Mouse (Mus musculus) adipocyte (in vitro differentiated cells): ENCODE results near the gene Tango2.

Experiments used
- DNase-seq: peaks from one replicate; pipeline ENCODE4 v3.0.0-alpha.2; 2016; ENCODE audit warnings: low spot score

Gene Tango2

GRCm38 (mm10) chr16:18383045-18383726 is 35.3 kb upstream of the Tango2 start:
- peak; percentile 56 for DNase-seq

GRCm38 (mm10) chr16:18381621-18382258 is 33.8 kb upstream of the Tango2 start:
- no peak for DNase-seq

DNA sequence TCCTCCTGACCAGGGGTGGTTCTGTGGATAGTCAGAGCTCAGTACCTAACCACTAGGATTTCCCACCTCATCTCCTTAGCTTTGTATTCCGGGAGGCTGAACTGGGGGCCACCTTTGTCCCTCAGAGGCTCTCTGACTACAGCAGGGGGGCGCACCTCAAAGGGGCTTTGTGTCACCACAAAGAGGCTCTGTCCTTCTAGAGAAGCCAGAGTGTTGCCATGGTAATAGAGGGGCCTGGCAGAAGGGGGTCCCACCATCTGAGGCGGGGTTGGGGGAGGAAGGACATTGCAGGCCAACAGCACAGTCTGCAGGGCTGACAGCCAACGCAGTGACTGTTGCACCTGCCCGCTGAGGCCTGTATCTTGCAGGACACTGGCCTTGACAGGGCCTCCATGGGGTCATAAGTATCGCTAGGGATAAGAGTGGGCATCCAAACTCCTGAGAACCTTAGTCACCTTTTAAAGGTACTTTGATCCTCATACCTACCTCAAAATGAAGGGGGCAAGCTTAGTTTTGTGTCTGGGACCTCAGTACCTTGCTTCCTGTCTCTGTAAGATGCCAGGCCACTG is 32.7 kb upstream of the Tango2 start:
- no peak for DNase-seq

DNA sequence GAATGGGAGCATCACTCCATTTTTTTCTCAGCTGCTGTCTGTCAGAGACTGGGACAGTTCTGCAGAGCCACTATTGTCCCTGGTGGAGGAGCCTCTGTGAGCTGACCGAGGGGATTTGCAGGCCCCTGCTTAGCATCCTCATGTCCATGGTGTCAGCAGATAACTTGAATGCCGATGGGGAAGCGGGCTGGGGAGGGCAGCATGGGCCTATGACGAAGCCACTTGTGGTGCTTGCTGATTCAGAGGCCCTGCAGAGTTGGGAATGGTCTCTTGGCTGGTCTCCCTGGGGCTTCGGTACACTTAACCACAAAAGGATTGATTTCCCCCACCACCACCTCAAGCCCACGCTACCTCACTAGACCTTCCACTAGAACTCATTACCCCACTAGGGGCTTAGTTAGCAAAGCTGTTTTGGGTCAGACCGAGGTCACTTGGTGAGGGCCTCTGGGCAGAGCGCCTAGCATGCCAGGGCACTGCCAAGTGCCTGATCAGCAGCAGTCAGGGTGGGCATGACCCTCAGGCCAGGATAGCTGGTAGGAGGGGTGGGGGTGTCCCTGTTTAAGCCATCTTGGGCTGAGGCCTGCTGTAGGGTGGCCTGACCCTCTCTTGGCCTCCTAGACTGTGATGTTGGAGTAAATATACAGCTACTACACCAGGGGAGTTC is 31.6 kb upstream of the Tango2 start:
- no peak for DNase-seq

- DNase-seq: no peak
Observed at GRCm38 (mm10) chr16:18378489-18378888, 30.6 kb upstream of the Tango2 start.

- peak; percentile 69 for DNase-seq
Observed at GRCm38 (mm10) chr16:18377203-18377602, 29.3 kb upstream of the Tango2 start.

- DNase-seq: no peak
Observed at GRCm38 (mm10) chr16:18376297-18376954, 28.5 kb upstream of the Tango2 start.

DNA sequence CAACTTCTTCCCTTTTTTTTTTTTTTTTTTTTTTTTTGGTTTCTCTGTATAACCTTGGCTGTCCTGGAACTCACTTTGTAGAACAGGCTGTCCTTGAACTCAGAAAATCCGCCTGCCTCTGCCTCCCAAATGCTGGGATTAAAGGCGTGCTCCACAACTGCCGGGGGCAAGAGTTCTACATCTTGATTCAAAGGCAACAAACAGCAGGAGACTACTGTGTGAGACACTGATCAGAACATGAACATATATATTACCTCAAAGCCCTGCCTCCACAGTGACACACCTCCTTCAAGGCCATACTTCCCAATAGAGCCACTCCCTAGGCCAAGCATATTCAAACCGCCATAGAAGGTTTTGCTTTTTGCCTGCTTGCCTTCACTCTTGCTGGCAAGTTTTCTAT is 25.7 kb upstream of the Tango2 start:
- no peak for DNase-seq

GRCm38 (mm10) chr16:18370197-18370596 is 22.3 kb upstream of the Tango2 start:
- no peak for DNase-seq

- DNase-seq: no peak
Observed at GRCm38 (mm10) chr16:18366849-18367248, 18.9 kb upstream of the Tango2 start.

DNA sequence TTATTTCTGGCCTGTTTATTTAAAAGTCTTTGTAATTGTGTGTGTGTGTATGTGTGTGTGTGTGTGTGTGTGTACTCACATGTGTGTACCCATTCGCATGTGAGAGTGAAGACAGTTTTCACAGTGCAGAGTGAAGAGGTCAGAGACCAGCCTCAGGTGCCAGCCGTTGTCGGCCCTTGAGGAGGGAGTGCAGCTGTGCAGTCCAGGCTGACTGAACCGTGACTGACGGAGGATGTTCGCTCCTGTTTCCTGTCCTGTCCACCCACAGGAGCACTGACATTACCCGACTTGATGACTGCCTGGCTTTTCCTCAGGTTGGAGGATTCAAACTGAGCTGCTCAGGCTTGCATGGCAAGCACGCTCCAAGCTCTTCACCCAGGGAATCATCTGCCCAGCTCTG is 15.0 kb upstream of the Tango2 start:
- DNase-seq: no peak

DNA sequence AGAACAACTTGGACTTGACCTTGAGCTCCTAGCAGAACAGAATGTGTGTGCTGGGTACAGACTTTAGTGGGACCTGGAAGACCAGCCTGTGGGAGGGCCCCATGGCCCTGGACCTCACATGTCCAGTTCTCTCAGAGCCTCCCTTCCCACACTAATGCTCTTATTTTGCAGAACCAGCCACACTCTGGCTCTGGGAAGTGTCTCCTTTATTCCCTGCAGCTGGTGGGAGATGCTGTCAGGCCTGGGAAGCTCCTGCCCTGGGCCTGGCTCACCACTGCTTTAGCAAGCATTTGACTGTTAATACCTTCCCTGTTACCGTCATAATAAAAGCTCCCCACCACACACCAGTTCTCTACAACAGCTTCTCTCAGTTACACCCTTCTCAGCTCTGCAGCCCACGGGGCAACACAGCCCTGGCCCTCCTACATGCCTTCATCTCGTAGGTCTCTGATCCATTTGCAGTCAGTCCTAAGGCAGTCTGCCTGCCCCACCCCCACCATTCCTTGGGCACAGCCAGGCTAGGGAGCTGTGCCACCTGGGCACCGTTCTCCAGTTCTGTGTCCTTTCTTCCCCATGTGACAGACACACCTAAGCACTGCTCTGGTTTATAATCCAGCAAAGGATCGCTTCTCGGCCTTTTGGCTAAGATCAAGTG is 12.4 kb upstream of the Tango2 start:
- no peak for DNase-seq

GRCm38 (mm10) chr16:18357977-18358376 is 10.1 kb upstream of the Tango2 start:
- DNase-seq: no peak

DNA sequence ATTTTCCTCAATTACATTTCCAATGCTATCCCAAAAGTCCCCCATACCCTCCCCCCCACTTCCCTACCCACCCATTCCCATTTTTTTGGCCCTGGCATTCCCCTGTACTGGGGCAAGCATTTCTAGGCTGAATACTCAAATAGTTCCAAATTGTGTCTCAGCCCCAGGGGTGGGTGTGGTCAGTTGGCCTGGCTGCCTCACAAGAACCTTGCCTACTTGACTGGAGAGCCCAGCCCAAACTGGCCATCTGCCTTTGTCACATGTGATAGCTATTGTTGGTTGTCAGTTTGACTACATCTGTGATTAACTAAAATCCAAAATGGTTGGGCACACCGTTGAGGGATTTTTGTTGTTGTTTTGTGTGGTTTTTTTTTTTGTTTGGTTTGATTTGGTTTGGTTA is 9.1 kb upstream of the Tango2 start:
- DNase-seq: peak; percentile 95

- no peak for DNase-seq
Observed at GRCm38 (mm10) chr16:18353106-18353505, 5.2 kb upstream of the Tango2 start.

- peak; percentile 42 for DNase-seq
Observed at GRCm38 (mm10) chr16:18351313-18352055, 3.6 kb upstream of the Tango2 start.

DNA sequence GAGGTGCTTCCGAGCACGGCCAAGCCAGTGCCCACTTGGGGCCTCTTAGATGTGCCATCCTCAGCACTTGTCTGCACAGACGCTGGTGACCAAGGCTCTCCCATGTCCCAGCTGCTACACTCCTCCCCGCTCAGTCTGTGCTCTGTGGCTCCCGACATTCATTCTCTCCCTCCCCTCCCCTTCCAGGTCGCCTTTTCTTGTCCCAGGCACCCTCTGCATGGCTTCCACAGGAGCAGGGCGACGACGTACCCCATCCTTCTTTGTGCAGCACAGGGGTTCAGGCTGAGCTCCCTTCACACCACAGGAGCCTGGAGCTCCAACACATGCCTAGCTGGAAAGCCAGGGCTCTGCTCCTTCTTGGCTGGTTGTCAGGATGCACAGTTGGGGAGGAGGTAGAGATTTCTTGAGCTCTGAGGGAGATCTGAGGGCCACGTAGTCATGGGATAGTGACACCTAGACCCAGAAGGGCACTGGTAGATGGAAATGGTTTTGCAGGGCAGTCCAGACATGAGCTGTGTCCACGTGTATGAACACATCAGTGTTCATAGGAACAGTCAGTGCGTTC is 1.9 kb upstream of the Tango2 start:
- DNase-seq: no peak

DNA sequence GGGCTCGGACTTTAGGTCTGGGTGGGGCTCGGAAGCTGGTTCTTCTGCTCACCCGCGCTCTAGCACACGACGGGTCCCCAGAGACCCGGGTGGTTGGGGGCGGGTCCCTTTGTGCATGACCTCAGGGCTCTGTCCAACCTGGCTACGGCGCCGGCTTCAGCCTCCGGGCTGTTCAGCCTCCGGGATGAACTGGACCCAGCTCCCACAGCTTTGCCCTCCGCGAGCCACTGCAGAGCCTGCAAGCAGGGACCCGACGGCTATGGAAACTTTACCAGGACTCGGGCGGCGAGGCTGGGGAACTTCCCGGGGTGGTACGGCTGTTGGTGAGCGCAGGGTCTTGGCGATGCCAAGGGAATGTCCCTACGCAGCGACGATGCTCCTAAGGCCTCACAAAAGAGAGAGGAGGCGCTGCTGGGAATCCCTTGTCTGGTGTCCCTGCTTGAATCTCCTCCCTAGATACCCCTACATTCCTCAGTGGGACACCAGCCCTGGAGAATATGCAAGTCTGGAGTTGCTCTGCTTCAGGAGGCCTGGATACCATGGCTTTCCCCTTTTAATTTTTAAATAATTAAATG is 785 bp upstream of the Tango2 start:
- DNase-seq: peak; percentile 44

DNA sequence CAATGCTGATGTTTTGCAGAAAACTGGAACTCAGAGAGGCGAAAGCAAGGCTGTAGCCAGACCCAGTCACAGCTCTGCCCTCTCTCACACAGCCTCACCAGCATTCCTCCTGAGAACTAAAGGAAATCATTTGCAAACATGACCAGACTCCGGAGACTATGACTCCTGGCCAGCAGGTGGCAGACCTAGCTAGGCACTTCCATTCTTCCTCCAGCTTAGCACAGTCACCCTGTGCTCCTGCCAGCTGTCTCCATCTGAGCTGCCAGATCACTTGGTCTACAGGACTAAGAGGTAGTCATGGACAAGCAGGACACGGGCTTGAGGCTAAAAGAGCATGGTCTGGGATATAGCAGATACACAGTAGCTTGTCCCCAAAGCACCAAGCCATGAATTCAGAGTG is 2.7 kb downstream of the Tango2 start:
- DNase-seq: peak; percentile 96

DNA sequence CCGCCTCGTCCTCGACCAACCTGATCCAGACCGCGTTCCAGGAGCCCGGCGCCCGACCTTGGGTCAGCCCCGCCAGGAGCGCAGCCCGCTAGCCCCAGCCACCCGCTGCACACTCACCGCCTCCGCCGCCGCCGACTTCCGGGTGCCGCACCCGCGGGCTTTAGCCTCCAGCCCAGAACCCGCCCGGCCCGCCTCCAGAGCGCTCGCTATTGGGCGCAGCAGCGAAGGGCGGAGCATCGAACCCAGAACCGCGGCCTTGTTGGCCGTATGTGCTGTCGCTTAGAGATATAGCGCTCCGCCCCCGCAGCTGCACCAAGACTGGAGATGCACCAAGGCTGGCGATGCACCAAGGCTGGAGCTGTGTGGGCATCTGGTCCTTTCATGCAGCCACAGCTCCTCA is 4.1 kb downstream of the Tango2 start:
- DNase-seq: peak; percentile 97
